Mouse (Mus musculus) left cerebral cortex, adult 11 months (tissue): ENCODE measurements around the gene Zhx3.

Source experiments
- DNase-seq: peaks from one replicate; pipeline ENCODE4 v3.0.0; 2022; ENCODE audit warnings: low spot score

Zhx3 gene

DNA sequence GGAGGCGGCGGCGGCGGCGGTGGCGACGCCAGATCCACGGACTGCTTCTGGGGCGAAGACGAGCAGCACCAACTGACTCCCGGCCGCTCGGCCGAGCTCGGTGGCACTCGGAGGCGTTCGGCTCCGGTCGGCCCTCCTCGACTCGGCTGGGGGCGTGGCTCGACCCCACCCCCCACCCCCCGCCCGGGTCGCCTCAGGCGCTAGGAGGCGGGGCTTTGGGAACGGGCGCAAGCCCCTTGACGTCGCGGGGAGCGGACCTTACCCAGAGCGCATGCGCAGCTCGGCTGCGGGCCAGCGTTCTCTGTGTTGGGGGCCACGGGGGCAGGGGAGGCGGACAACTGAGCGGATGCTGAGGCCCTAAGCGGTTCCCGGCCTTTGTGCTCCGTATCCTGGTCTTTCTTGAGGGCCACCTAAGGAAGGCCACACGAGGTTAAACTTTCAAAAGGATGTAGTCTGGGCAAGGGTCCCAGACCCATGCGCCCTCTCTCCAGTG is at the start of gene Zhx3:
Zhx3 (minus strand) TSS at position 109 of the 493 bp plus-strand sequence.
- DNase-seq: peak; percentile 81

DNA sequence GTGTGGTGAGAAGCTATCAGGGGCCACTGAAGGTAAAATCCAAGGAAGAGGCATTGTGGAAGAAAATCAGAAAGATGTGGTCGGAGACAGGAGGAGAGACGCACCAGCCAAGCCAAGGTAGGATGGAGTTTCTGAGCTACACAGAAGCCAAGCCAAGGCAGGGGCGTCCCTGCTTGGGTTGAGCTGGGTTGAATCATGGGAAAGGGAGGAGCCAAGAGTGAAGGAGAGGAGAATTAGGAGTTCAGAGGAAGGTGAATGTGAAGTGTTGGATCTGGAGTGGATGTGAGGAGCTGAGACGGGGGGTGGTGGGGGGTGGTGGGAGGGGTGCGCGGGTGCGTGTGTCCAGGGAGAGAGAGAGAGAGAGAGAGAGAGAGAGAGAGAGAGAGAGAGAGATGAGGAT is 48.5 kb upstream of the Zhx3 start:
- no peak for DNase-seq

DNA sequence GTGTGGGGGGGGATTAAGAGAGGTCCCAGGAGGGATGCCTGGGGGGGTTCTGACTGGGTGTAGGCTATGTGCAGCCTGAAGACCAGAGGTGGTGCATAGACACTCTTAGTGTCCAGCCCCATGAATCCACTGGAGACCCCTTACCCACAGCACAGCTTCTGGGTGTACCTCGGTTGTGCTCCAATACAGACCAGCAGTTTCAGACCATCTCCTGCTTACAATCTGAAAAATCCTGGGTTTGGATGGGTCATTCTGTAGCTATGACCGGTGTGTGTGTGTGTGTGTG is 46.1 kb upstream of the Zhx3 start:
- DNase-seq: no peak

DNA sequence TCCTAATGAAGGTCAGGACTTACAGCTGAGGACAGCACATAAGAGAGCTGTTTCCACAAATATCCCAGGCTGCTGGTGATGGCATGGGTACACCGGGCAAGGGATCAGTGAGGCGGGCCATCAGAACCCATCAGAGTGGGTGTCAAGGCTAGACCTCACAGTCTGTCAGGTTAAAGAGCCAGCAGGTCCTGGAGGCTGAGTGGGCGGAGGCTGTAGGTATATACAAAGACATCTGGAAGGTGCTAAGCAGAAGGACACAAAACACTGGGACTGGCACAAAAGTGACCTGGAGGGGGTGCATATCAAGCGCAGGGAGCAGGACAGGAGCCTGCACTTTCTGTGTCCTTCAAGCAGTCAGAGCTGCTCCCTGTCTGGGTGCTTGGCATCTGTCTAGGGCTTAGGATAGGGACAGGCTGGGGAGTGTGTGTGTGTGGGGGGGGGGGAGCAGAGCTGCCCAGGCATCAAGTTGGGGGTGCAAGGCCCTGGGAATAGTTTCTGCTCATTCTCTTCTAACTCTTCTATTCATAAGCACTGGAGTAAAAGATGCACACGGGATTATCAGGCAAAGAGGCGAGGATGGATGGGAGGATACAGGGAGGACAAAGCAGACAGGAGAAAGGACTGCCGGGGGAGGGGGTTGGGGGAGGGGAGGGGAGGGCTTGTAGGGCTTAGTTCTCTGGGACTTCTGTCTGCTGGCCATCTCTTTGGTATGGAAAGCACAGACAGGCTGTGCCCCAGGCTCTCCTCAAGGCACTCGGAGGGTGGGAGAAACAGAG is 45.5 kb upstream of the Zhx3 start:
- no peak for DNase-seq

DNA sequence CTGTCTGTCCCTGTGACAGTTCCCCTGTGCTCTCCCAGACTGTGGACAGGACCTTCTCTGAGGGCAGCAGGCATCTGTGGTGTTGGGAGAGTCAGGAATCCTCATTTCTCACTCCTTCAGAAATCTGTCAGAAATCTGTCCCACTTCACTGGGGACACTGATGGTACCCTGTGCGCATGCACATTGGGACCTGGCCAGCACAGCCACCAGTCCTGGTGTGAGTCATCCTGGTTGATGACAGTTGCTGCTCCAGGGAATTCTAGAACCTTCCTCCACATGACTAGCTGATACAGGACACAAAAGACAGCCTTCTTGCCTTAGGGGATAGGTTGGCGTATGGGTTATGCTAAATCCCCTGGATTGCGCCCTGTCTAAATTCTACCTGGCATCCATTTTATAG is 44.5 kb upstream of the Zhx3 start:
- DNase-seq: no peak

DNA sequence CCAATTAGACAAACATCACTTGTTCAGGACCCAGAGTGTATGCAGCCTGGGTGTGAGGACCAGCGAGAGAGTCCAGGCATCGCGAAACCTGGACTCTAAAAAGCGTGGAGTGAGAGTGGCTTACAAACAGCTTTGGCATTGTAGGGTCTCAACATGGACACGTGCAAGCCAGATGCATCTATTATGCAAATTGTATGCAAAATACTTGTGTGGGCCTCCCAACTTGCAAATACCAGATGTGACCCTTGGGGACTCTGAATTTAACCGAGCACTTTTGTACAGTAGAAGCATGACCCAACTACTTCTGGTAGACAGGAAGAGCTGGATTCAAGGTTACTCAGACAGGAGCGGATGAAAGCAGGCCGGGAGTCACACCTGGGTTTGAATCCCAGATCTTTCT is 43.9 kb upstream of the Zhx3 start:
- no peak for DNase-seq

DNA sequence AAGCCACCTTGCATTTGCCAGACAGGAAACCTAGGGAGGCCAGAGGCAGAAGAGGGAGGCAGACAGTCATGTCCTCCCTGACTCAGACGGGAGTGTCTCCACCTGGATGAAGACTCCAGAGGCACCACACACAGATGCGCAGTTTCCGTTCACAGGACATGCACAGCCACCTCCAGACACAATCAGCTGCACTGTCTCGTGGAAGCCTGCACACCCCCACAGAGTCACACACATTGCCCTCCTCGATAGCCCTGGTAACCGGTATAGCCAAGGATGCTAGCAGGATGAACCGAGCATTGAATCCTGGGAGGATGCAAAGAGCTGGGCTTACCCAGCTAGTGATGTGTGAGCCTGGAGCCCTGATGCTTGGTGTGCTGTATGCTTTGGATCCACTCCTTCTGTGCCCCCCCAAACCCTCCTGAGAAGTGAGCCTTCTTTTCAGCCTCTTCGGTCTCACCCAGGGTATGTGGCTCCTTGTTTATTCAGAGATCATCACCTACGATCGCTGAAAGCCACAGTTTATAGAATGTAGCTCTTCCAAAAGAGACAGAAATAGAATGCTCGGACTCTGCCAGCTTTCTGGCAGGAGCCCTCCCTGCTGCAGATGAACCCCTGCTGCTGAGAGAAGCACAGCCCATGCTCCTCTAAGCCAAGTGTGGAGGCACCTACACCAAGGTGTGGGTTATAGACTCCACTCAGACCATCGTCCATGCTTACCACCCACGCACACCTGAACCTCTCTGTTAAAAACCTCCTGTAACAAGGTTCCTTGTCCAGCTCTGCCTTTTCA is 43.2 kb upstream of the Zhx3 start:
- DNase-seq: no peak

DNA sequence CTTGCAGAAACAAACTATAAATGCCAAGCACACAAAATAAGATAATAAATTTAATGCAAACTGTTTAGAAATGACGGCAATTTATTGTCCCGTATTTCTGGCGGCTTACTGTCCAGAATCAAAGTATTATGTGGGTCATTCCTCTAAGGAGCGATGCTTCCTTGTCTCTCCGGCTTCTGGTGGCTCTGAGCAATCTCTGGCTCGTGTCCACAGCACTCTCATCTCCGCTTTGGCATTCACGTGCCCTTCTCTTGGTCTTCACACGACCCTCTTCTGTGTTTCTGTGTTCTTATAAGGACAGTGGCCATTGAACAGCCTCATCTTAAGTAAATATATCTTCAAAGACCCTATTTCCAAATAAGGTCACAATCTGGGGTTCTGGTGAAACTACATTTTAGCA is 41.9 kb upstream of the Zhx3 start:
- DNase-seq: no peak

DNA sequence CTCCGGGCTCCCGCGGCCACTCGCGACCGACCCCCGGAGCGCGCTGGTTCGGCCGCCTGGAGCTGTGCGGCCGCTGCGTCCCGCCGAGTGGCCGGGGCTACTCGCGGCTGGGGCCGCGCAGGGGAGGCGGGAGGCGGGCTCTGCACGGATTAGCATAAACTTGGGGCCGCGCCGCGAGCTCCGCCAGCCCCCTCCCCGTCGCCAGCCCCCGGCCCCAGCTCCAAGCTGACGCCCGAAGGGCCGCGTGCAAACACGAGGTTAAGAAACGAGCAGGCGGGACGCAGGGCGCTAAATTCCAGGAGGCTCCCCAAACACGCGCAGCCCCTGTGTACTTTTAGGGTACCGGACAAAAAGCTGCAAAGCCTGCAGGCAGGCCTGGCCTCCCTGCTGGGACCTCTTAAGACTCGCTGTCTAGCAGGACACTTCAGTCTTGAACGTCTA is 39.5 kb upstream of the Zhx3 start, which contains the start of gene Emilin3:
Emilin3 (minus strand) TSS at position 98 of the 441 bp plus-strand sequence.
- no peak for DNase-seq

DNA sequence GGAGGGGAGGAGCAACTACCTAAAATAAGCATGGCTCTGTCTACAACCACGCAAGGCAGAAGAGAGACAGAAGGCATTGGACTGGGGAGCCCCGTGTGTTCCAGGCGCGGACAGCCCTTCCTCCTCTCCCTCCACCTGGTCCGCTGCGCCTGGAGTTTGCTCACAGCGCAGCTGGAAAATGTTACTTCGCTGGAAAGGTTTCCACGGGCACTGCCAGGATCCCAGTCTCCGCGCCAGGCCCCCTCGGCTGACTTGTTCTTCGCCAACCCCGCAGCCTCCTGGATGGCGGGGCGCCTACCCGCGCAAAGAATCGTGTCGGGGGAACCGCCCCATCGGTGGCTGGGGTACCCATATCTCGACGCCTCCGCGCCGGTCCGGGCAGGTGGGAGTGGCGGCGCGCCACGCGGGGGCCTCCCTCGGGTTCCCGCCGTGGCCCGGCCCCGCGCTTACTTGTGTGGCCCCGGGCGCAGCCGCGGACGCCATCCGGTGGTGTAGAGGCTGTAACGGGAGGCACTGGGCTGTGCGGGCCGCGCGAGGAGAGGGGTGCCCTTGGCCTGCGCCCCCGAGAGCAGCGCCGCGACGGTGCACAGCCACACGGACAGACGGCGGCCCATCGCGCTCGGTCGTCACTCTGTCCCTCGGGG is 38.9 kb upstream of the Zhx3 start:
- no peak for DNase-seq

DNA sequence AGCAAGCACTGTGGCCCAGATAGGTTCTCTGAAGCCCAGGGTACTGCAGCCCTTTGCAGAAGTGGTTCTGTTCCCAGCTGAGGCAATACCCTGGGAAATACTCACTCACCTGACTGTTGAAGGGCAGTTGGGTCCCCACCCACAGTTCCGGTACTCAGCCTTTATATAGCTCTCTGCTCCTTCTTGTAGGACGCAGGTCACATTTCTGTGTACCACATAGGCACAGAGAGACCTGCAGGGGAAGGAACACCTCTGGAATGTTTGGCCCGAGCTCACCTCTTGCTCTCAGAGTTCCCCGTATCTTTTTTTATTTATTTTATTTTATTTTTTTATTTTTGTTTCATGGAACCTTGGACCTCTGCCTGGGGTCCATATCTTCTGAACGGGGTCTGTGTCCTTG is 37.8 kb upstream of the Zhx3 start:
- no peak for DNase-seq

DNA sequence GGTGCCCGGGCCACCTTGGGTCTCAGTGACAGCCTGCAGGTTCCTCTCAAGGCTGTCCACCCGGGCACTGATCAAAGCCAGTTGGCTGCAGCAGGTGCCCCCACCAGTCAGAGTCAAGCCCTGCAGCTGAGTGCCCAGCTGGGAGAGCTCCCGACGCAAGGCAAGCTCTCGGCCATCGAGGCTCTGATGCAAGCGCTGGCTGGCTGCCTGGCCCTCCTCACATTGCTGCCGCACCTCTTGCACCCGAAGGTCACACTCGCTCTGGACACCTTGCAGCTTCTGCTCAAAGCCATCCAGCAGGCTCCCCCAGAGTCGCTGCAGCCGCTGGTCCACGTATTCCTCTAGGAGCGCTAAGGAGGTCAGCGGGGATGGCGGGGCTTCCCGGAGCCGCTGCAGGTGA is 35.8 kb upstream of the Zhx3 start:
- DNase-seq: no peak

DNA sequence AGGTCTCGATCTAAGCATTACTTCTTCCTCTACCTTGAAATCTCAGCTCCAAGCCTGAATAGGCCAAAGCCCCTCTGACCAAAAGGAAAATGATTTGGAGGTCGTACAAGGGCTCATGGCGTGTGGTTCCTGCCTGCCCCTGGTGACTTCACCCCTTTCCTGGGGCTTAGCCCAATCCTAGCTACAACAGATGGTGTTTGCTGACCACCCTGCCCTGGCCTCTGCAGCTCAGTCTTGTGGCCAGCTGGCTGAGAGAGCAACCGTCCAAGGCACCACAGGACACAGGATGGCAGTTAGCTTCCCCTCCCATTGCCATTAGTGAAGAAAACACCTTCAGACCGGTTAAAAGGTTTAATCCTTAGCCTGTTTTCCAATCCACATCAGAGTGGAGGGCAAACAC is 33.3 kb upstream of the Zhx3 start:
- no peak for DNase-seq

DNA sequence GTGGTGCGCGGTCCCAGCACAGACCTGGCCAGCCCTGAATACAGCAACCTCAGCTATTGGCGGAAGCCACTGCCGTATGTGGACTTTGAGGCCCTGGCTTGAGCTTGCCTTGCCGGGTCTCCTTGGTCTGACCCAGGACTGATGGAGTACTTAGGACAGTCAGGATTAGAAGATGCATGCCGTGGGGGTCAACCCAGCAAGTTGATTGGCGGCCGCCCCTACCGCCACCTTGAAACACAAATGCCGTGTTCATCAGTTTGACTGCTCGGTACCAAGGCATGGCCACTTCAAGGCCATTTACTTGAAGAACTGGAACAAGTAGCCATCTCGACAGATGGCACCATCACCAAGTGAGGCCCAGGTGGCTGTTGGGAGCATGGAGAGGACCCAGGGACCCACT is 32.5 kb upstream of the Zhx3 start:
- no peak for DNase-seq

DNA sequence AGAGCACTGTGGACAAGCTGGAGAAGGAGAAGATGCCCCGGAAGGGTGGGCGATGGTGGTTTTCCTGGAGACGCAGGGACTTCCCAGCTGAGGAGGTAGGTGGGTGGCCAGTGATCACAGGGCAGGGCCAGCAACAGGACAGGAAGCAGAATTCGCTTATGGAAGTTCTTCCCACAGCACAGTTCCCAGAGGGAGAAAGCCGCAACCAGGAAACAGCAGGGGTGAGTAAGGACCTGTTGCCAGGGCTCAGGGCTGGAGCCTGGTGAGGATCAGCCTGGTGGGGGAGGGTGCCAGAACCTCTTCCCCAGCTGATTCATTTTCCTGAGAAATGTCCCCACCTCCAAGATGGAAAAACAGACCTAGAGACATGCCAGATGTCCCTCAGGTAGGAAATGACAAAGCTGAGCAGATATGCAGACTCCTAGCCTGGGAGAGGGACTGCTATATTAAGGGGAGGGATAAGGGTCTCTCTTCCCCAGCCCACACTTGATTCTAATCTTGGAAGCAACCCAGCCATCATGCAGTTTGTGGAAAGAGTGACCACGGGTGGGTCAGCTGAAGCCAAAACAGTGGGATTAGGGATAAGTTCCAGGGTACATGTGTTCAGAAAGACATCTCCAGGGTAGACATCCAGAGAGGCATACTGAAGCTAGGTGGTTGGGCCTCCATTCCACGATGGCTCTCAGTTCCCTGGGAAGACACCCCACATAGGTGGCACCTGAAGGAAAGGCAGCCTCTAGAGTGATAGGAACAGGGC is 29.0 kb upstream of the Zhx3 start:
- DNase-seq: no peak

DNA sequence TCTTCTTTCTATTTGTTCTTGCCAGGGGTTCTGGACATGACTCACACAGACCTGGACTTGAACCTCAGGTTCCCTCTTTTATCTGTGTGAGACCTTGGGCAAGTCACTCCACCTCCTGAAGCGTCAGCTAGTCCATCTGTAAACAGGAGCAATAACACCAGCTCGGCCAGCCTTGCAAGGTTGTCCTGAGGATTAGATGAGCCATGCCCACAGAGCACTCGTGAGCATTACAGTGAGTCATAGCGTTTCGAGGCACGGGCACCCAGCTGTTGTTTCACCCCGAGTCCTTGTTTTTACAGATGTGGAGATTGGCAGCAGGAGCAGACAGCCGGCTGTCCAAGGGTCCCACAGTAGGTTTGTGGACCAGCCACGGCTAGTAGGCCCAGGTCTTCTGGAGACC is 18.9 kb upstream of the Zhx3 start:
- no peak for DNase-seq

DNA sequence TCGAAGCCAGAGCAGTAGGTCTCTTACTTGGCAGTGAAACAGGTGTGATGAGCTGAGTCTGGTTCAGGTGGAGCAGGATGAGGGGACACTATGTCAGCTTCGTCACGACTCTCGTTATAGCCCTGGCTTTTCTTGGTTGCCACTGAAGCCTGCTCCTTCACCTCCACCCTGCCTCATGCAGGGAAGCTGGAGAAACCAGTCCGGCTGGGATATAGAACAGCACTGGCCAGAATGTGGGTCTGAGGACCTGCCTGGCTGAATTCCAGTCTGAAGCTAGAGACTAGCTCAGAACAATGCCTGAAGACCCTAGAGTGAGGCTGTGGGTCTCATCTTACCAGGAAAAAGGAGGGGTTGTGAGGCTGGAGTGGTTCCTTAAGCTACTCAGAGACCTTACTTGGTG is 18.2 kb upstream of the Zhx3 start:
- no peak for DNase-seq

DNA sequence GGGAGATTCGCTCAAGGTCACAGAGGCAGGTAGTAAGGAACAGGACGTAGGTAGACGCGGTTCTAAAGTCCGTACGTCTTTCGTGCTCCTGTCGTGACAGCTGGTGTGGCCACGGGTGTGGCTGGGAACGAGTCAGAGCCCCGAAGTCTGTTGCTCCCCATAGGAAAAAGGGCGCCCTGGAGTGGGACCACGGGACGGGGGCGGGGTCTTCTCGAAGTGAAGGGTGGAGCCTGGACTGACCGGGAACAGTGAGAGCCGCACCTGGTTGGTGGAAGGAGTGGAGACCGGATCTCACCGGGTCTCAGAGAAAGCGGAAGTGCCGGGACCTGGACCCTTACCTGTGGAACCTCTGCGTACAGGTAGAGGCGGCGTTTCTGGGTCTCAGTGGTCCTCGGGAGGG is 15.1 kb upstream of the Zhx3 start:
- DNase-seq: no peak

DNA sequence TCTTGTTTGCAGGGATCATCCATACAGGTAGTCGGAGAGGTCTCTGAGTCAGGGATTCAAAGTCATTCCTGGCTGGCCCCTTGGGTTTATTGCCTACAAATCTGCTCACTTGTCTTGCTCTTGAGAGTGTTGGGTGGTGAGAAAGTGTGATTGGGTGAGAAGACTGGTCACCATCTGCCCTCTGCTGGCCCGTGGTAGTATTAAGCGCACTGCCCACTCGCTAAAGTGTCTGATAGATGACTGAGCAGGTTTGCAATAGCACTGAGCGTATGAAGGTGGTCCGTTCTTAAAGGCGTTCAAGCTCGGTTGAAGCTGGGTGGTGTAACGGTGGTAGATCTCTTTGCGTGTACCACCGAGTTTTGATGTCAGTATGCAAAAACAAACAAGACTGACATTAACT is 14.5 kb upstream of the Zhx3 start:
- peak; percentile 70 for DNase-seq

DNA sequence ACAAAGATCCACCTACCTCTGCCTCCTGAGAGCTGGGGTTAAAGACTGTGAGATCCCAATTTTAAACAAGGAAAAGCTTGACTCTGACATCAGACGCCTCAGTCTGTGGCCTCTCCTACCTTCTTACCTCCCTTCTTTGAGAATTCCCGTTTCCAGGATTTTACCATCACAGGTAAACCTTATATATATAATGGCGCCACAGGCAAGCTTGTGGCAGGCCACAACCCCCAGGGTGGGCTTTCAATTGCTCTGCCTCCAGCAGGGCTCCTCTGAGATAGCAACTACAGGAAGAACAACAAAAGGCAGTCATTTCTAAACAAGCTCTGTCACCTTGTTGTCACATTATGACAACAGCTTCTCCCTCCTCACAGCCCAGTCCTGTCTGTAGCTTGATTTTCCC is 13.4 kb upstream of the Zhx3 start:
- DNase-seq: no peak

DNA sequence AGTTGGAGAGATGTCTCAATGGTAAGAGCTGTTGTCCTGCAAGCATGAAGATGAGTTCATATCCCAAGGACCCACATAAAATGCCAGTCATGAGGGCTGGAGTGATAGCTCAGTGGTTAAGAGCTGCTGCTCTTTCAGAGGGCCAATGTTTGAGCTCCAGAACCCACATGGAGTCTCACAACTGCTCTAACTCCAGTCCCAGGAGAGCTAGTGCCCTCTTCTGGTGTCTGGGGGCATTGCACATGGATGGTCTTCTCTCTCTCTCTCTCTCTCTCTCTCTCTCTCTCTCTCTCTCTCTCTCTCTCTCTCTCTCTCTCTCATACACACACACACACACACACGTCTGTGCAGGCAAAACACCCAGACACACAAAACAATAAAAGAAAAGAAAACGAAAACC is 12.0 kb upstream of the Zhx3 start:
- no peak for DNase-seq

DNA sequence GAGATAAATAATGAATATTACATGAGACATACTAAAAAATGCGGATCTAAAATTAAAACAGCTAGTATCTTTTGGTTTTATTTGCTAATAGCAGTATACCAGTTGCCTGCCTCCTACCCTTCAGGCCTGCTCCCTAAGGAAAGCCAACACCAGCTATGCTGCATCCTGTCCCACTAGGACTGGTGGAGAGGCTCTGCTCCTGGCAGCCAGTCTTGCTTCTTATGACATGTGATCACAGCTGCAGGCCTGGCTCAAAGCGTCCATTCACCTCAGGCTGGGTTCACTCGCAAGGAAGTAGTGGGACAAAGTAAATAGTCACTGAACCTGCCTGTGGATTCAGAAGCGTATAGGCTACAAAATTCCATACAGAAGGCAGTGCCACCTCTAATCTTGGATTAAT is 11.1 kb upstream of the Zhx3 start:
- DNase-seq: no peak
